Mouse (Mus musculus) liver, embryonic 14.5 days (tissue): ENCODE data around the gene C2cd5.

Experiments used
- CTCF ChIP-seq: IDR thresholded peaks from 2 replicates; pipeline ENCODE4 v1.5.1; 2016; ENCODE audit warnings: antibody characterized with exemption, low read depth, control low read depth
- EP300 ChIP-seq: IDR thresholded peaks from 2 replicates; pipeline ENCODE4 v1.6.1; 2016; ENCODE audit warnings: antibody characterized with exemption, low read depth

DNA sequence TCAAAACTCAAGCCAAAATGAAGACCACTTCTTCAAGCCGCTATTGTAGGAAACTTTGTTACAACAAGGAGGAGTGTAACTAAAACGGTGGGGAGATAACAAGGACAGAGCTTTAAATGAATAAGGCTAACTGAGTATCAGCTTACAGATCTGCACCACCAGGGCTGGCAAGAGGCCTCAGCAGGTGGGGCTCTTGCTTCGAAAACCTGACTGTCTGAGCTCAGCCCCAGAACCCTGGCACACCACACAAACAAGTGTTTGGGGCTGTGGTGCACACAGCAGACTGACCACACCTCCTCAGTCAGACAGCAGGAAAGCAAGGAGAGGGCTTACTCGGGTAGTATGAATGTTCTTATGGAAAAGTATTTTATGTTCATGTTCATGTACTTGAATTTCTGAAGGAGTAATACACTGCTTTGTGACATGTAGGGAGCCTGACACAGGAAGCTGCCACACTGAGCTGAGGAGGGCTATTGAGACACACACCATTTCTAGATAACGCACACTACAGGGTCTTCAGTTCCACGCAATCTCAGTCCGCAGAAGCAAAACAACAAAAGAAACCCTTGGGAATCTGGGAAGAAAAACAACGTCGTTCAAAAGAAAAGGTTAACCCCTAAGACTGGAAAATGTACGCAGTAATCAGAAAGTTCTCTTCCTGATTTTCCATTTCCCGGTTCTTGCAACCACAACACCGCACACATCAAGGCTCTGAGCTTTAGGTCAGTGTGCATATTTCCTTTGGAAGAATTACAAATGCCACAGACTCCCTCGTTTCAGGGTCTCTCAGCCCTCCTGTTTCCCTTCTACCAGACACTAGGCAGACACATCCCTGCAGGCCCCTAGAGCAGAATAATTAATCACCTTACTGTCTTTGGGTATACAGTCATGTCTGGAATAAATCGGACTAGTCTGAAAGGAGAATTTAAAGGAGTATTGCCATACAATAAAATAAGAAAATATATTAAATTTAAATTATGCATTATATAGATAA, 105.9 kb downstream of the C2cd5 start:
- TF ChIP-seq CTCF (no peak), EP300 (no peak)
